20 mouse cellular contexts compared by ENCODE assay signal in the genomic region with DNA sequence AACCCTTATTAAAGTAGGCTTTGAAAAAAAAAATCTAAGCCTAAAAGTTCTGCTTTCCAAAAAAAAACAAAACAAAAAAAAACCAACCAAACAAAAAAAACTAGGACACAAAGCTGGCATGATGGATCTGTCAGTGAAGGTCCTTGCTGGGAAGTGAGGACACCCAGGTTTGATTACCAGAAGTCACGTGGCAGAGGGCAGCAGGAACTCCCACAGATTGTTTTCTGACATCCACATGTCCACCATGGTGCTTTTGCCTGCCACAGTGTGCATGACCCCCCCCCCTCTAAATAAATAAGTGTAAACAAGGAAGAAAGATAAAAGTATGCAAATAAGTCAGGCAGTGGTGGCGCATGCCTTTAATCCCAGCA. TPM values are rescaled to one million over a fixed set of nuclear protein-coding genes. Genes with fewer than 3 reads are reported as not detected.
DNase-seq lines count a peak whose midpoint lies in the region; ATAC-seq and TF ChIP-seq lines count a peak whose summit lies in the region.
"Had no signal": no experiment of that assay in that cellular context is flagged by ENCODE, and none has a peak within 500 bp of the region (broad histone marks: within the 10 kb centered on the region; RNA-seq: fewer than 3 reads in every experiment).

No protein-coding gene starts in this region.

- DNase-seq in heart, adult 11 months: peak; percentile 21
- no peak for DNase-seq in heart, adult 9 months (ENCODE audit: low spot score in 2 of 2)
- DNase-seq in liver, postnatal 0 days: no peak
- DNase-seq in liver: no peak
- DNase-seq in layer of hippocampus, adult 9-10 months (ENCODE audit: low spot score): no peak
- DNase-seq: B cell, adult 2 months; cerebellum, adult 11 months; cerebellum, adult 2 months; cerebellum, adult 9-10 months; cerebellum, postnatal 25 days; forebrain, postnatal 0 days had no signal

- 0 out of 2 replicates have a peak, but pooled peaks cover 2% of the 10 kb centered on the region for H3K9me3 ChIP-seq in liver, postnatal 0 days (ENCODE audit: low read length)
- H3K9me3 ChIP-seq: embryonic facial prominence, embryonic 10.5 days; embryonic facial prominence, embryonic 12.5 days; forebrain, embryonic 15.5 days; G1E had no signal

- no peak overlapping the region for H3K27ac ChIP-seq in liver, postnatal 0 days (ENCODE audit: low read depth)
- H3K27ac ChIP-seq in brown adipose tissue, adult 24 weeks (replicated peaks; ENCODE audit: low read depth, low read length): peak overlapping the region; percentile 85
- H3K27ac ChIP-seq: embryonic facial prominence, embryonic 10.5 days; embryonic facial prominence, embryonic 12.5 days; forebrain, embryonic 13.5 days; forebrain, embryonic 15.5 days had no signal

- H3K36me3 ChIP-seq in liver, postnatal 0 days (replicated peaks; ENCODE audit: insufficient read depth, low read length): no peaks in the 10 kb centered on the region
- H3K36me3 ChIP-seq: embryonic facial prominence, embryonic 10.5 days; embryonic facial prominence, embryonic 12.5 days; forebrain, embryonic 15.5 days; G1E had no signal

- no peak overlapping the region for H3K4me3 ChIP-seq in liver, postnatal 0 days (ENCODE audit: low read depth, low read length)
- no peak overlapping the region for H3K4me3 ChIP-seq in brown adipose tissue, adult 24 weeks (ENCODE audit: insufficient read depth, low read depth, low read length)
- H3K4me3 ChIP-seq: embryonic facial prominence, embryonic 10.5 days; embryonic facial prominence, embryonic 12.5 days; forebrain, embryonic 13.5 days; forebrain, embryonic 15.5 days had no signal

- WGBS in liver, postnatal 0 days (ENCODE audit: insufficient replicate concordance): 66% methylated on average over 2 of the region's 2 CpGs

- H3K27me3 ChIP-seq in liver, postnatal 0 days (ENCODE audit: insufficient read depth, low read length): no peaks in the 10 kb centered on the region
- H3K27me3 ChIP-seq: embryonic facial prominence, embryonic 12.5 days; forebrain, embryonic 13.5 days; forebrain, embryonic 15.5 days had no signal

- peak; percentile 51; the same call in 1 of the 2 replicates for ATAC-seq in liver, postnatal 0 days
- ATAC-seq: CD4-positive, CD25-positive, alpha-beta regulatory T cell, adult 4 months; forebrain, embryonic 13.5 days; forebrain, embryonic 15.5 days; forebrain, postnatal 0 days had no signal

- H3K9ac ChIP-seq in liver, postnatal 0 days (replicated peaks): no peak overlapping the region
- H3K9ac ChIP-seq: embryonic facial prominence, embryonic 12.5 days; forebrain, embryonic 13.5 days; forebrain, embryonic 15.5 days; forebrain, postnatal 0 days had no signal

- H3K4me2 ChIP-seq in liver, postnatal 0 days (ENCODE audit: low read depth, low read length): no peak overlapping the region
- H3K4me2 ChIP-seq: embryonic facial prominence, embryonic 12.5 days; forebrain, embryonic 13.5 days; forebrain, embryonic 15.5 days had no signal

- no peak for TF ChIP-seq EP300 in liver, postnatal 0 days (IDR thresholded peaks at IDR 0.05; ENCODE audit: low read depth)

- no peaks in the 10 kb centered on the region for H3K4me1 ChIP-seq in liver, postnatal 0 days (ENCODE audit: insufficient read depth)
- H3K4me1 ChIP-seq in brown adipose tissue, adult 24 weeks (ENCODE audit: control insufficient read depth, insufficient read depth, insufficient read length, low read length): no peaks in the 10 kb centered on the region
- H3K4me1 ChIP-seq: embryonic facial prominence, embryonic 10.5 days; embryonic facial prominence, embryonic 12.5 days; forebrain, embryonic 13.5 days; forebrain, embryonic 15.5 days had no signal

- TF ChIP-seq CTCF in liver, postnatal 0 days (IDR thresholded peaks at IDR 0.05; ENCODE audit: low read depth): no peak

RNA-seq across cellular contexts. Expression of gene Elovl3, which starts 27.5 kb away (rescaled TPM):
- polyA plus RNA-seq in liver, postnatal 0 days (2015; fragmentation: Nextera tagmentation; extraction: Ambion mirVana): 0.24 and 0.26 TPM in 2 replicates
- polyA plus RNA-seq in brown adipose tissue, adult 24 weeks (2012; ENCODE audit: insufficient read depth, insufficient read length, missing spikeins): 35.1 and 159 TPM in 2 replicates
- polyA plus RNA-seq: CD4-positive, CD25-positive, alpha-beta regulatory T cell, adult 4 months; cerebellum, adult 2 months; cortical plate, adult 2 months; embryonic facial prominence, embryonic 10.5 days; forebrain, embryonic 13.5 days; forebrain, embryonic 15.5 days; G1E had no signal

RNA-seq across cellular contexts. Expression of gene Nolc1, which starts 28.5 kb away (rescaled TPM):
- 23.1 and 26.9 TPM in 2 replicates for polyA plus RNA-seq in liver, postnatal 0 days (2015; fragmentation: Nextera tagmentation; extraction: Ambion mirVana)
- 21.2 and 26.8 TPM in 2 replicates for polyA plus RNA-seq in brown adipose tissue, adult 24 weeks (2012; ENCODE audit: insufficient read depth, insufficient read length, missing spikeins)

RNA-seq across cellular contexts. Expression of gene Pitx3, which starts 44.0 kb away (rescaled TPM):
- polyA plus RNA-seq in liver, postnatal 0 days (2015; fragmentation: Nextera tagmentation; extraction: Ambion mirVana): 0.19 TPM in 1 of 2 replicates, not detected in the other
- not detected in 2 replicates for polyA plus RNA-seq in brown adipose tissue, adult 24 weeks (2012; ENCODE audit: insufficient read depth, insufficient read length, missing spikeins)
- polyA plus RNA-seq: CD4-positive, CD25-positive, alpha-beta regulatory T cell, adult 4 months; forebrain, embryonic 11.5 days; forebrain, embryonic 13.5 days; forebrain, embryonic 15.5 days; G1E had no signal

RNA-seq across cellular contexts. Expression of gene Gbf1, which starts 48.1 kb away (rescaled TPM):
- polyA plus RNA-seq in liver, postnatal 0 days (2015; fragmentation: Nextera tagmentation; extraction: Ambion mirVana): 9.8 and 12.0 TPM in 2 replicates
- polyA plus RNA-seq in brown adipose tissue, adult 24 weeks (2012; ENCODE audit: insufficient read depth, insufficient read length, missing spikeins): 21.7 and 24.9 TPM in 2 replicates

RNA-seq across cellular contexts. Expression of gene Ldb1, which starts 59.2 kb away (rescaled TPM):
- polyA plus RNA-seq in liver, postnatal 0 days (2015; fragmentation: Nextera tagmentation; extraction: Ambion mirVana): 32.3 and 34.4 TPM in 2 replicates
- 23.9 and 26.5 TPM in 2 replicates for polyA plus RNA-seq in brown adipose tissue, adult 24 weeks (2012; ENCODE audit: insufficient read depth, insufficient read length, missing spikeins)

Comparison
In these comparisons a context has a peak if more than half of its experiments do, and no peak if none do; other contexts are left out.
1. RNA of gene Elovl3, which starts 27.5 kb away (polyA plus RNA-seq): 35.1 to 159 TPM in brown adipose tissue, adult 24 weeks; 0.24 to 0.26 TPM in liver, postnatal 0 days; every median in the first group is over 10 times any median in the second.